Mouse (Mus musculus) erythroblast, embryonic 14.5 days (primary cell): ENCODE measurements around the gene Klrb1b.

Experiments
- GATA1 ChIP-seq: IDR thresholded peaks from 2 replicates; pipeline ENCODE4 v1.6.1; 2012; ENCODE audit warnings: low read length, inconsistent platforms, mixed read lengths
- TAL1 ChIP-seq: IDR thresholded peaks from 3 replicates; pipeline ENCODE4 v1.6.1; 2012; ENCODE audit warnings: low read length, inconsistent platforms, mixed read lengths

GRCm38 (mm10) chr6:128829837-128830236 lies 3.7 kb upstream of the Klrb1b start:
- TF ChIP-seq GATA1 (no peak), TAL1 (no peak)
